Mouse (Mus musculus) lung, postnatal 0 days (tissue): ENCODE data around the gene Mgat4a.

Experiments used
- CTCF ChIP-seq: IDR thresholded peaks from 2 replicates; pipeline ENCODE4 v1.5.1; 2016; ENCODE audit warnings: antibody characterized with exemption, mild to moderate bottlenecking
- EP300 ChIP-seq: IDR thresholded peaks from 2 replicates; pipeline ENCODE4 v1.6.1; 2016; ENCODE audit warnings: antibody characterized with exemption, mild to moderate bottlenecking, control low read depth

- TF ChIP-seq CTCF (no peak), EP300 (no peak)
Measured at GRCm38 (mm10) chr1:37561955-37562354, 21.1 kb upstream of the Mgat4a start.
